Mouse (Mus musculus): Measurements from ENCODE around the gene Gm13691.
"Not testable (repeated sequence)": the region's sequence is repeated elsewhere in the genome, so short reads cannot be mapped to it uniquely, and the experiment has no call there.

The Gm13691 gene

GRCm38 (mm10) chr2:84032505-84032904 lies 42.2 kb downstream of the Gm13691 start:
- no peak for DNase-seq (ENCODE audit: low spot score in 2 of 2)

- DNase-seq (ENCODE audit: low spot score in 2 of 2), result no peak
Observed at GRCm38 (mm10) chr2:84035997-84036396, 45.6 kb downstream of the Gm13691 start.

- DNase-seq (ENCODE audit: low spot score in 2 of 2), result no peak
Observed at GRCm38 (mm10) chr2:84037304-84037703, 47.0 kb downstream of the Gm13691 start.

DNA sequence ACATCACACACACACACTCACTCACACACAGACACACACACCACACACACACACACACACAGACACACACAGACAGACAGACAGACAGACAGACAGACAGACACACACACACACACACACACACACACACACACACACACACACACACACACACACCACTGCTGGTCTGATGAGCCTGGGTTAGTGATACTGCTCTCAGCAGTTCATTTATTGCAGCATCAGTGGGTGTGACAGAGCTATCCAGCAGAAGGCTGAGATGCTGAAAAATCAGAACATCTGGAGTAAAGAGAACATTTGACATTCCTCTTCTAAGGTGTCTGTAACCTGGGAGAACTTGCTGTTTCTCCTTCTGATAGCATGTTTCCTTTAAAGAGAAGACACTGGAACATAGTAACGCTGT lies 47.6 kb downstream of the Gm13691 start:
- not testable (repeated sequence) for DNase-seq (ENCODE audit: low spot score in 2 of 2)

DNA sequence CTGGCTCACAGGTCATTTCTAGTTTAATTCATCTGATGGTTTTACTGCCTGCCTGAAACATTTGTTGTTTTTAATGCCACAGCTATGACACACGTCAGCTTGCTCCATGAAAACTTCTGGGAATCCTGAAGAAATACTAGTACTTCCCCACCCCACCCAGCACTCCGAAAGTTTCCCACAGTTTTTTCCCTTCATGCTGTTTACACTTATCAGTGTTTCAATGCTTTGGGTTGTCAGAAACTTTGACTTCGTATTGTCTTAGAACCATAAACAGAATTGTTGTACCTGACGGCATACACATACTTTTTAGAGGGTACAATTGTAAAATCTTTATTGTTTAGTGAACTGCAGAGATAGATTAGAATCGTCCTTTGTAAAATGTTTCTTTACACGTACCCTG lies 48.9 kb downstream of the Gm13691 start:
- DNase-seq (ENCODE audit: low spot score in 2 of 2), result no peak

All from natural killer cell, adult 2 months (primary cell).